Mouse (Mus musculus): Measurements from ENCODE around the gene Me3.

DNA sequence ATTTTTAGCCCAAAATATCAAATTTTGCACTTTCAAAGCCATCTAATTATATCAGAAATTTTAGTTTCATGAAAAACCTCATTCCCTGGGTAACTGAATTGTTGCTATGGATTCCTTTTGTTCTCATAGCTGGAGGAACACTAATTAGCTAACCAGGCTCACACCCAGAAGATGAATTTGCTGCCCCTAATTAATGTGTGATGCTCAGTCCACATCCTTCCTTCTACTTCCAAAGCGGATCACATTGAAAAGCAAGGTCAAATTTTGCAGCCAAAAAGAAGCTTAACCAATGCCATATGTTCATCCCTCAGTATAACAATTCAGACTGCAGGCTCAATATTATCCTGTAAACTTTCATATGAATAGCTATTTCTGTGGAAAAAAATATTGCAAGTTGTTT is 45.7 kb downstream of the Me3 start:
- TF ChIP-seq CTCF (IDR thresholded peaks at IDR 0.05) (no peak), EP300 (IDR thresholded peaks at IDR 0.05) (no peak)

All from lung, postnatal 0 days (tissue).